Mouse (Mus musculus): ENCODE measurements around the gene Foxd4.

DNA sequence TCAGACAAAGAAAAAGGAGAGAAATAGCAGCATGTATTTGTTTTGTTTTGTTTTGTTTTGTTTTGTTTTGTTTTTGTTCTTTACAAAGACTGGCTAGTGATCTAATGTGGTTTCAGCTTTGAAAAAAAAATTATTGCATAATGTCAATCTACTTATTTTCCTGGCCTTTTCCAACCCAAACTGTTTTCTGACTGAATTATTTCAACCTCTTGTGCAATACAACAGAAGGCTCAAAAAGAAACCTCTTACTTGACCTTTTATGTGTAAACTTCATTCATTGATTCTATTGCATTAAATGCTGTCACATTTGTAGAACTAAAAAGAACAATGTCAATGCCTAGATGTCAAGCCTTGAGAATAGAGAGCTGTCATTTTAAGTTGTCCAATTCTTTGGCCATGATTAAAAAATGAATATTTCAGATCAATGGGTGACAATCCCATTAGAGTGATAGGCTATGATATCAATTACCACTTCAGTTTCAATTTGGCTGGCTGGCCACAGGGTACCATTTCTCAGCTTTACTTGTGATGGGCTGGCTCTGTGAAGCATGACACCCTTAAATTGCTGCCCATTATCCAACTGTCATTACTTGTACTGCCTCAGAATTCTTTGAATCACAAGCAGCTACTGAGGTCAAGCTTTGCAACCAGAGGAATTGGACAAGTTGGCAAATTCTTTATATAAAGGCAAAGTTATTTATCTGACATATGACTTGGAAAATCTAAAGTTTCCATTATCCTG is 44.7 kb upstream of the Foxd4 start:
- no peak for TF ChIP-seq POLR2A (IDR thresholded peaks at IDR 0.05; ENCODE audit: borderline replicate concordance, extremely low read depth, insufficient read depth, insufficient read length, poor library complexity, severe bottlenecking)
- TF ChIP-seq CTCF (IDR thresholded peaks at IDR 0.05; ENCODE audit: borderline replicate concordance, extremely low read depth, insufficient read depth, insufficient read length): no peak
